Mouse (Mus musculus) intestine, embryonic 16.5 days (tissue): ENCODE data around the gene Serpinb8. TPM values are rescaled to one million over a fixed set of nuclear protein-coding genes. Genes with fewer than 3 reads are reported as not detected.

Experiments
- ATAC-seq: fragments of 200-750 bp; cut with Nextera tagmentation; 2 replicates; pipeline ENCODE4 v1.8.0; 2017; ENCODE audit warnings: moderate TSS enrichment, moderate library complexity
- H3K27ac ChIP-seq: fragments of 300-500 bp; sonication (generic); 2 replicates; pipeline ENCODE4 v1.5.1; 2014; ENCODE audit warnings: mild to moderate bottlenecking, low read length
- H3K27me3 ChIP-seq: fragments of 300-500 bp; sonication (generic); replicated peaks from 2 replicates; pipeline ENCODE4 v1.6.1; 2014; ENCODE audit warnings: low read length, control low read depth, mixed read lengths; ENCODE audit not compliant: control insufficient read depth, insufficient read depth
- H3K36me3 ChIP-seq: fragments of 300-500 bp; sonication (generic); 2 replicates; pipeline ENCODE4 v1.6.1; 2014; ENCODE audit warnings: low read length, control low read depth; ENCODE audit not compliant: control insufficient read depth, insufficient read depth
- H3K4me1 ChIP-seq: fragments of 300-500 bp; sonication (generic); 2 replicates; pipeline ENCODE4 v1.6.1; 2014; ENCODE audit warnings: low read length, control low read depth, mixed read lengths; ENCODE audit not compliant: control insufficient read depth, insufficient read depth
- H3K4me2 ChIP-seq: fragments of 300-500 bp; sonication (generic); 2 replicates; pipeline ENCODE4 v1.6.1; 2014; ENCODE audit warnings: low read depth, low read length, control low read depth
- H3K4me3 ChIP-seq: fragments of 300-500 bp; sonication (generic); 2 replicates; pipeline ENCODE4 v1.5.1; 2014; ENCODE audit warnings: mild to moderate bottlenecking, low read length
- H3K9ac ChIP-seq: fragments of 300-500 bp; sonication (generic); 2 replicates; pipeline ENCODE4 v1.6.1; 2014; ENCODE audit warnings: low read depth, low read length
- H3K9me3 ChIP-seq: fragments of 300-500 bp; sonication (generic); 2 replicates; pipeline ENCODE4 v1.6.1; 2016; ENCODE audit warnings: low read length, control low read depth; ENCODE audit not compliant: control insufficient read depth
- WGBS: fragments of 180-500 bp; shearing (Covaris S2); extraction: QIAGEN DNeasy Blood & Tissue Kit; methylation state at CpG from one replicate; pipeline ENCODE4 v1.1.7; 2014; 5-methylcytosine and 5-hydroxymethylcytosine counted together
- polyA plus RNA-seq: library from polyadenylated mRNA; unstranded; fragments of >200 nt; fragmentation: Nextera tagmentation; extraction: Ambion mirVana; gene quantifications from 2 replicates; pipeline ENCODE4 v1.2.1, GENCODE M21; 2015

Gene Serpinb8
- 0.72 and 0.81 TPM in 2 replicates for polyA plus RNA-seq

DNA sequence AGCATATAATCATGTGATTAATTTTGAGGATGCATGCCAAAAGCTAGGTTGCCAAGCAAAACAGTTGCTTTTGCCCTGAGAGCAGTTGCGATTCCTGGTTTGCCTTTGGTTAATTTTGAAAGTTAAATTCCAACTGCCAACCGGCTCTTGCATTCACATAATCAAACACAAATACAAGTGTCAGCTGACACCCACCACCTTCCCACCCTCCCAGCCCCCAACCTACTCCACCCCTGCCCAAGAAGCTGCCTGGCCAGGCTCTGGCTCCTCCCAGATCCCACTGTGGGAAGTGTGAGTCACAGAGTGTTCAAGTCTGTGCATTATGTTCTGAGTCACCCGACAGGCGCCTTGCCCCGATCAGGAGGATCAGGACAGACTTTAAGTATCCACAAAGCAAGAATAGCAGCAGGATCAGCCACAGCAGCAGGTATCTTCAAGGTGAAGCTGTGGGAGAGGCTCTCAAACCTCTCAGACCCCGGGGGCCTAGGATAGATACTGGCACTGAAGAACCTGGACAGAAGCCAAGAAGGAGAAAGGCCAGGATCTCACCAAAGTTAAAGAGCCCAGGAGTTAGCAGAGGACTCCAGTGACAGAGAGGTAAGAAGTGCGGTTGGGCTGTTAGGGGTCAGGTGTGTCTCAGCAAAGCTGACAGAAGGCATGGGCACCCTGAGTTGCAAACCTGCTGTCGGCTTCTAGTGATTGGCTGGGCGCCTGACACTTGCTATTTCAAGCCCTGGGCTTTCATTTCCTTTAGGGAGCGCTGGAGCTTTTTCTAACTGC lies at the start of gene Serpinb8:
Gene Serpinb8 (plus strand): TSS at position 316 of the 780 bp plus-strand sequence.
- H3K27ac ChIP-seq = no peak within 1 kb of the TSS

GRCm38 (mm10) chr1:107559494-107559893 lies 30.3 kb upstream of the Serpinb8 start:
- H3K4me1 ChIP-seq = no peaks in the 10 kb centered on the region
- WGBS = 82% methylated on average over 3 of the region's 3 CpGs
- no peaks in the 10 kb centered on the region for H3K36me3 ChIP-seq
- no peak overlapping the region for H3K9ac ChIP-seq
- H3K4me3 ChIP-seq = no peak overlapping the region
- H3K4me2 ChIP-seq = no peak overlapping the region
- H3K27ac ChIP-seq = no peak overlapping the region
- H3K27me3 ChIP-seq = no peaks in the 10 kb centered on the region
- H3K9me3 ChIP-seq = no peaks in the 10 kb centered on the region
- no peak for ATAC-seq

More for the DNA sequence above, at the start of gene Serpinb8:
- ATAC-seq = peak; percentile 84
- Histone ChIP-seq H3K27me3 (no peaks in the 10 kb centered on the region), H3K9me3 (no peaks in the 10 kb centered on the region), H3K4me3 (peak within 1 kb of the TSS; percentile 6; the same call in 1 of the 2 replicates), H3K4me1 (0 out of 2 replicates have a peak, but pooled peaks cover 5% of the 10 kb centered on the region), H3K9ac (no peak within 1 kb of the TSS), H3K36me3 (no peaks in the 10 kb centered on the region), H3K4me2 (peak within 1 kb of the TSS; percentile 20)
- 36% methylated on average over 10 of the region's 10 CpGs for WGBS

DNA sequence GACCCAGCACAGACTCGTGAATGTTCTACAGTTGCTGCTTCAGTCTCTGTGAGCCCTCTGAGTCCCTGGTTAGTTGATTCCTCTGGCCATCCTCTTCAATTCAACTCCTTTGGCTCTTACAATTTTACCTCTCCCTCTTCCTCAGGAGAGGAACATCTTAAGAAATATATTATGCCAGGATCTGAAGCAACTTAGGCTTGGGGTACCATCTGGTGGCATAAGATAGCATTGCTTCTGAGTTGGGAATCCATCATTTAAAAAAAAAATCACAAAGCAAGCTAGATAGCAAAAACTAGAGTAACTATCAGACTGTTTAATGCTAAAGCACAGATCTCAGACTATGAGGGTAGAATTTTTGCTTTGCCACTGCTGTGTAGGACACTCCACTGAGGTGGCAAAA lies 27.7 kb upstream of the Serpinb8 start:
- no peaks in the 10 kb centered on the region for H3K9me3 ChIP-seq
- WGBS = 76% methylated on average over 1 of the region's 1 CpGs
- no peaks in the 10 kb centered on the region for H3K36me3 ChIP-seq
- no peak overlapping the region for H3K4me2 ChIP-seq
- ATAC-seq = no peak
- no peak overlapping the region for H3K27ac ChIP-seq
- H3K4me3 ChIP-seq = no peak overlapping the region
- no peak overlapping the region for H3K9ac ChIP-seq
- H3K27me3 ChIP-seq = no peaks in the 10 kb centered on the region
- no peaks in the 10 kb centered on the region for H3K4me1 ChIP-seq

DNA sequence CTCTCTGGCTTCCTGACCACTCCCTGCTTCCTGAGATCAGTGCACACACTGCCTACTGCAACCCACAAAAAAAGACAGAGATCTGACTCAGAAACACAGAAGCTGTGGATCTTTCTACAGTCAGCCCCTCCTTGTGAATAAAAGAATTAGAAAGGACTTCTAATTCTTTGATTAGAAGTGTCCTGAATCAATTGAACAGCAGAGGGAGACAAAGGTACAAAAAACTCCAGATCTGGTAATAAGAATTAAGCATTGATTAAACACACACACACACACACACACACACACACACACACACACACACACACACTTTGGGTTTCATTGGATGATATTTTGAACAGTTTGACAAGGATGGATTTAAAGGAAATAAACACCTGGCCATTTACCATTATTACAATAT lies 24.2 kb upstream of the Serpinb8 start:
- Histone ChIP-seq H3K27me3 (no peaks in the 10 kb centered on the region), H3K4me3 (no peak overlapping the region), H3K27ac (no peak overlapping the region), H3K4me1 (no peaks in the 10 kb centered on the region), H3K36me3 (no peaks in the 10 kb centered on the region), H3K4me2 (no peak overlapping the region), H3K9ac (no peak overlapping the region), H3K9me3 (no peaks in the 10 kb centered on the region)
- no peak for ATAC-seq

GRCm38 (mm10) chr1:107576094-107576493 lies 13.7 kb upstream of the Serpinb8 start:
- ATAC-seq = no peak
- no peak overlapping the region for H3K27ac ChIP-seq
- WGBS = 78% methylated on average over 2 of the region's 2 CpGs

GRCm38 (mm10) chr1:107577514-107577913 lies 12.3 kb upstream of the Serpinb8 start:
- ATAC-seq = no peak
- WGBS = 73% methylated on average over 1 of the region's 1 CpGs
- Histone ChIP-seq H3K9ac (no peak overlapping the region), H3K36me3 (no peaks in the 10 kb centered on the region), H3K4me1 (no peaks in the 10 kb centered on the region), H3K27me3 (no peaks in the 10 kb centered on the region), H3K27ac (no peak overlapping the region), H3K4me3 (no peak overlapping the region), H3K4me2 (no peak overlapping the region), H3K9me3 (no peaks in the 10 kb centered on the region)

More at GRCm38 (mm10) chr1:107576094-107576493, 13.7 kb upstream of the Serpinb8 start:
- Histone ChIP-seq H3K27me3 (no peaks in the 10 kb centered on the region), H3K4me2 (no peak overlapping the region), H3K36me3 (no peaks in the 10 kb centered on the region), H3K4me3 (no peak overlapping the region), H3K9me3 (no peaks in the 10 kb centered on the region), H3K9ac (no peak overlapping the region), H3K4me1 (no peaks in the 10 kb centered on the region)

DNA sequence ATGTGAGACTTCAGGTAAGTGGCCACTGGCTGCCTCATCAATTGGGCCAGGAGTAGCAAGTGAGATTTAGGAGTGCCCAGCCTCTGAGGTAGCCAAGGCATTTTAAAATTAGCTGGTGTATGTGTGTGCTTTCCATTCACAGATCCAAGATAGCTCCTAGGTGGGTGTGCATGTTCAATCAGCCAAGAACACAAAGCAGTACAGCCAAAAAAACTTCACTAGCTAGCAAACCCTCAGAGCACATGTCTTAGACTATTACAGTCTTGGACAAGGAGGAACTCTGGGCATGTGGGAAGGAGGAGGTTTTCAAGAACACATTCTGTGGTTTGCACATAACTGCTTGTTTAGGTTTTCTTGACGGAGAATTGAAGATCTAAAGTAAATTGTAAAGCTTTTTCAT lies 8.6 kb upstream of the Serpinb8 start:
- H3K4me3 ChIP-seq = no peak overlapping the region
- no peaks in the 10 kb centered on the region for H3K36me3 ChIP-seq
- H3K4me1 ChIP-seq = no peaks in the 10 kb centered on the region
- 50% methylated on average over 1 of the region's 1 CpGs for WGBS
- no peak overlapping the region for H3K27ac ChIP-seq
- H3K9ac ChIP-seq = no peak overlapping the region
- H3K27me3 ChIP-seq = no peaks in the 10 kb centered on the region
- H3K4me2 ChIP-seq = no peak overlapping the region
- H3K9me3 ChIP-seq = no peaks in the 10 kb centered on the region
- ATAC-seq = no peak

GRCm38 (mm10) chr1:107582900-107583299 lies 6.9 kb upstream of the Serpinb8 start:
- H3K27ac ChIP-seq = no peak overlapping the region
- H3K4me1 ChIP-seq = no peaks in the 10 kb centered on the region
- H3K9ac ChIP-seq = no peak overlapping the region
- no peaks in the 10 kb centered on the region for H3K9me3 ChIP-seq
- no peak overlapping the region for H3K4me2 ChIP-seq
- H3K27me3 ChIP-seq = no peaks in the 10 kb centered on the region
- no peaks in the 10 kb centered on the region for H3K36me3 ChIP-seq
- no peak overlapping the region for H3K4me3 ChIP-seq
- no peak for ATAC-seq

GRCm38 (mm10) chr1:107583958-107584376 lies 5.8 kb upstream of the Serpinb8 start:
- Histone ChIP-seq H3K4me1 (no peaks in the 10 kb centered on the region), H3K9ac (no peak overlapping the region), H3K27me3 (no peaks in the 10 kb centered on the region), H3K4me3 (no peak overlapping the region), H3K36me3 (no peaks in the 10 kb centered on the region), H3K9me3 (no peaks in the 10 kb centered on the region), H3K27ac (no peak overlapping the region), H3K4me2 (no peak overlapping the region)
- ATAC-seq = no peak
- WGBS = 47% methylated on average over 1 of the region's 1 CpGs
